Mouse (Mus musculus) lung, postnatal 25 days (tissue): ENCODE data around the gene Rhobtb1.
A peak's percentile ranks its signal among the peaks of the same experiment; 100 is the strongest.

Experiments
- DNase-seq: peaks from one replicate; pipeline ENCODE4 v3.0.0; 2022; ENCODE audit warnings: low spot score

Rhobtb1 gene

DNA sequence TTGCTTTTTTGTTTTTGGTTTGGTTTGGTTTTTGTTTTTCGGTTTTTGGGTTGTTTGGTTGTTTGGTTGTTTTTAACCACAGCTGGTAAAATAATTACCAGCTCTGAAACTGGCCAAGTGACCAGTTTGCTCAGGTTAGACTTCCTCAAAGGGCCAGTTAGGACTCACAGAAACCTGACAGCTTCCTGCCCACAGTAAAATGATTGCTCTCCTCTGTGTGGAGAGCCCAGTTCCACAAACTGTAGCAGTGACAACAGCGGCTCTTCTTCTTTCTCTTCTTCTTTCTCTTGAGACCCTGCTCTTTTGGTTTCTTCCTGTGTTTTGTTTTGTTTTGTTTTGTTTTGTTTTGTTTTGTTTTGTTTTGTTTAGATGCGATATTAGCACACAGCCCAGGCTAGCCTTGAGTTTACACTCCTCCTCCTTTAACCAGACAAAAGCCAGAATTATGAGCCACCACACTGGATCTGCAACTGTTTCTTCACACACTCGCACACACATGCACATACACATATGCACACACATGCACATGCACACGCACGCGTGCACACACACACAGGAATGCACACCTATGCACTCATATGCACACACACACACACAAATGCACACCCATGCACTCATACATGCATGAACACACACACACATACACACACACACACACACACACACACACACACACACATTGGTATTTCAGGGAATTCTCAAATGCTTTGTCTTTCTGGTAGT is 96.2 kb downstream of the Rhobtb1 start:
- no peak for DNase-seq

DNA sequence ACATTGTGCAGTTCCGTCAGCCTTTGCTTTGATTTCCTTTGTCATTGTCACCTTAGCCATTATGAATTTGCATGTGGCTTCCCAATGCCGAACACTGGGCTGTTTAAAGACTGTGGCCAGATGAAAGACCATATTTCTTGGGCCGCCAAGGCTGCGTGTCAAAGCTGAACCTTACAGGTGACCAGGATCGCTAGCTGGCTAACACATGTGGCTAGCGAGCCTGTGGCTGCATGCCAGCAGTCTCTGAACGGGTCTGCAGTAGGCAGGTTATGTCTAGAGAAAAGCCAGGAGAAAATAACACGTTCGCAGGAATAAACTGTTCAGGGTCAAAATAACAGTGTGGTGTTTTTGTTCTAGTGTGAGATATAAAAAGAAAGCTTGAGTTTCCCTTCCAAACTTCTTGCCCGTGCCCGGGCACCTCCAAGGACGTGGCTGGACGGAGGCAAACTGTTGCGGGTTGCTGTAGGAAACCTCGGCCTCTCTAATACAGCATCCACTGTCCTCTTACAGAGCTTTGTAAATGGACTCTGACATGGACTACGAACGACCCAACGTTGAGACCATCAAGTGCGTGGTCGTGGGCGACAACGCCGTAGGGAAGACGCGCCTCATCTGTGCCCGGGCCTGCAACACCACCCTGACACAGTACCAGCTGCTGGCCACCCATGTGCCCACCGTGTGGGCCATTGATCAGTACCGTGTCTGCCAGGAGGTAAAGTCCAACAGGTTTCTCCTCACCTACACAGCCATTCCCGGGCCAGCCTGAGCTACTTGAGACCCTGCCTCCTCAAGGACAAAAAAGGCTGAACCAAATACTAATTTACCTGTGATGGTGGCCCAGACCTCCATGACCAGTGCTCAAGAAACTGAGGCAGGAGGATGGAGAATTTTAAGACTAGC is 97.3 kb downstream of the Rhobtb1 start:
- no peak for DNase-seq

DNA sequence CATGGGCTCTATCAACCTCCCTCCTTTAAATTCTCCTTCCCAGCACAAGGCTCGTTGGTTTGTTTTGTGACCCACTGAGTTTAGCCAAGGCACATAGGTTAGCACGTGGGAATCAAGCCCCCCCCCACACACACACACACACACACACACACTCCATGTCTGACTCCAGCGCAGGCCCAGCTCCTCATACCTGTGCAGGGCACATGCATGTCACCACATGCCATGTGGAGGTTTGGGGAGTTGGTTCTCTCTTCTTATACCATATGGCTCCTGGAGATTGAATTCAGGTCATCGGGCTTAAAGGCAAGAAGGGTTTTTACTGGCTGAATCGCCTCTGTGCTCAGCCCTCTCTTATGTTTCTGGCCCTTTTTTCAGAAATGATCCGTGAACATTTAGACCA is 100.0 kb downstream of the Rhobtb1 start:
- DNase-seq, result no peak

DNA sequence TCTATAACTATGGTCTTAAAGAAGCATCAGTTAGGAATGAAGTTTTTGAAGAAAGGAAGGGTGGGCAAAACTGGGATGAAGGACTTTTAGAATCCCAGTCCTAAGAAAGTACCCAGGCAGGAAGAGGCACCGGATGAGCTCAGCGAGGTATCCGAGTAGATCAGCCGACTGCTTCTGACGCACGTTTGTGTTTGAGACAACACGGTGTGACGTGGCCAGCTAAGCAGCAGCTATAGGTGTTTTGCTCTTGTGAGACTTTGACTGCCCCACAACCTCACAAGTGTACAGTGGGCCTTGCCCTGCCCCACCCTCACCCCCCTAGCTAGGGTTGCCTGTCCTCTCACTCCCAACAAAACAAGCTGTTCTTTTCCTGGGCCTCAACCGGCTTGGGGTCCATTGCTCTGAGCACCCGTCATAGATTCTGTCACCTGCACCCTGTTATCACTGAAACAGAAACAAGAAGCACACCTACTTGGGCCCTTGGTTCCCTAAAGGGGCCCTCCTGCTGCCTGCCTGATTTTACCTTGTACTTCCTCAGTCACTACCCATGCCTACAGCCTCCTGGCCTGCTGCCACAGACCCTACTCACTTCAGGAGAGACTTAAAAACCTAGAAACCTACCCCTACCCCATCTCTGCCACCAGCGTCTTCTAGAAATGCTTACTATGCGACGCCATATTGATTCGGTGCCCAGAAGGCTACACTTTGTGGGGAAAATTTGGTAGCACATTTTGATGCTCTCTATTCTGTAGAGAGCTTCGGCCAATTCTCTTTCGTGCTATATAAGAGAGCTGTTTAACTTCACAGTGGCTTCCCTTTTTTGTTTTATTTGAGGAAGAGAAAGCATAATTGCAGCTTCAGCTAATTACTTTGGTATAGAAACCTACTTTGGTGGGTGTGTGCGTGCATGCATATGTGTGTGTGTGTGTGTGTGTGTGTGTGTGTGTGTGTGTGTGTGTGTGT is 101.2 kb downstream of the Rhobtb1 start:
- no peak for DNase-seq

DNA sequence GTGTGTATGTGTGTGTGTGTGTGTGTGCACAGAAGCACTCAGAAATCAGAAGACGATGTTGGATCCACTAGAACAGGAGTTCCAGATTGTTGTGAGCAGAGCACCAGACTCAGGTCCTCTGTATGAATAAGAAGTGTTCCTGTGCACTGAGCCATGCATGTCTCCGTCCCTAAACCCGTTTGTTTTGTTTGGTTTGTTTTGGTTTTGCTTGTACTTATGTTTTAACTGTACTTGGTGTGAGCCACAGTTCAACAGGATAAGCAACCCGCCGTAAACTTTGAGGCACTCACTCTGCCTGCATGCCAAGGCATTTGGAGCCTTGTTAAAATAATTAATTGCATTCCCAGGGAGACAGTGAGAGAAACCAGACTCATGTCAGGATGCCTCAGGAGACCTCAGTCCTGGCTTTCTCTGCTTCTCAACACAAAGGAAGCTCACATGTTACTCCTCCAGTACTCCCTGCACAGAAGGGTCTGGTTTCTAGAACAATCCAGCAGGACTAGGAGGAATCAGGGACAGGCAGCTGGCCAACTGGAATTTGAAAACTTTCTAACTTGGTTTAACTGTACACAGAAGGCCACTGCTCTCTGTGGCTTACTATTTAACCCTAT is 101.9 kb downstream of the Rhobtb1 start:
- no peak for DNase-seq

DNA sequence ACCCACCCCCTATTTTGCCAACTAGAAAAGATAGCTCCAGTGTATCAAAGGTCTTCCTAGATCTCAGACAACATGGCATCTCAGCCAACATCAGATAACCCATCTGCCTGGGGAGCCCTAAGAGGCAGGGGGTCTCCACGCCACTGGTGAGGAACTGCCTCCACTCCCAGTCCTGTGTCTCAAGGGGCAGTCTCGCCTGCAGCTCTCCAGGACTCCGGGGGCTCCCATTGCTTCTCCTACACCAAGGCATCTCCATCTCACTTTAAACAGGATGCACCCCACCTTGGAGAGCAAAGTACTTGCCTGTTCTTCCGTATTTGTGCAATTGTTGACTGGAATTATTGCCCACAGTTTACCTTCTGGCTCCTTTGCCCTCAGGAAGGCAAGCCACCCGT is 102.4 kb downstream of the Rhobtb1 start:
- DNase-seq, result no peak

DNA sequence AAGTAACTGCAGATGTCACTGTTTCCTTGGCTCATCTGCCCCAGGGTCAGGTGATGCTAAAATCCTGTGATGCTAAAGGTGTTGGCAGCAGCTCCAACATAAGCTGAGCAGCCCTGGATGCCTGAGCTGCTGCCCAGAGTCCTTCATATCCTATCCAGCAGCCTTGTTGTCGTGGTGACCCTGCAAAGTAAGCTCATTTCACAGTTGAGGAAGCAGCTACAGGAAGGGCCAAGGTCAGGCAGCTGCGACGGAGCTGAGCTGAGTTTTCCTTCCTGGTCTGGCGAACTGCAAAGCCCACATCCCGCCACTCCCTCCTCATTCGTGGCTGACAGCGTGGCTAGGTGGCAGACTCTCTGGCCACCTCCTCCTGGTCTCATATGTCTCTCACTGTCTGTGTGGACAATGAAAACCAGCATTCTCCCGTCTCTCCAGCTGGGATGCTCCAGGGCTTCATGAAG is 103.2 kb downstream of the Rhobtb1 start:
- peak; percentile 59 for DNase-seq

DNA sequence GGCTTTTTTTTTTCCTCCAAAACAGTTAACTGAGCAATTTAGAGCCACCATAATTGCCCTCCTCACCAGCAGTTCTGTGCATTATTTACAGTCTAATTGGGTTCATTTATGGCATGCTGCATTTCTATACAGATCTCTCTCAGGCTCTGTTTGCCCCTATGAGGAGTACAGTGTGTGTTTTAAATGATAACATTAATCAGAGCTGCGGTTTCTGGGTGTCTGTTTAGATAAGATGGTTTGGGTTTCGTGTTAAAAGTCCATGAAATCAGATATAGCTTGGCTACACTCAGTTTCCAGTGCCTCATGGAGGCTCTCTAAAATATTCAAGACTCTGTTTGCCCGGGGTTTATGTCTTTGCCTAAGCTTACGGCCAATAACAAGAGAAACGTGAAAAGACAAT is 104.4 kb downstream of the Rhobtb1 start:
- DNase-seq, result no peak

DNA sequence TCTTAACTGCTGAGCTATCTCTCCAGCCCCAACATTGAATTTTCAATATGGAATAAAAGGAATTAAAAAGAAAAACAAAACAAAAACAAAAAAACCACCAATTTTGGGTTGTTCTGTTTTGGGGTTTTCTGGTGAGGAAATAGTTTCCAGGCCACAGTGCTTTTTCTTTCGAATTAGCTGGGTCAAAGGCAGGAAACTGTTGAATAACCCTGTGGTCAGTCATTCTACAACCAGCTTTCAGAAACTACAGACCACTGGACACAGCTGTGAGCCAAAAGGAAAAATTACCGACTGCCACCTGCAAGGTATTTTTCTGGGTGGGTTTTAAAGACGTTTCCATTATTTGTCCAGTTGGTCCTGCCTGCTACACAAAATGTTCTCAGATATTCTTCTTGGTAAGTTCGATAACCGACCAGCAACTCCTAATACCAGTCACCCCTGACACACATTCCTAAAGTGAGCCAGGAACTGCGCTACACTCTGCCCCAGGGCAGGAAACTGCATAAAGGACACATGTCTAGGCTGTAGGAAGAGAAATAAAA is 106.4 kb downstream of the Rhobtb1 start:
- DNase-seq, result no peak

DNA sequence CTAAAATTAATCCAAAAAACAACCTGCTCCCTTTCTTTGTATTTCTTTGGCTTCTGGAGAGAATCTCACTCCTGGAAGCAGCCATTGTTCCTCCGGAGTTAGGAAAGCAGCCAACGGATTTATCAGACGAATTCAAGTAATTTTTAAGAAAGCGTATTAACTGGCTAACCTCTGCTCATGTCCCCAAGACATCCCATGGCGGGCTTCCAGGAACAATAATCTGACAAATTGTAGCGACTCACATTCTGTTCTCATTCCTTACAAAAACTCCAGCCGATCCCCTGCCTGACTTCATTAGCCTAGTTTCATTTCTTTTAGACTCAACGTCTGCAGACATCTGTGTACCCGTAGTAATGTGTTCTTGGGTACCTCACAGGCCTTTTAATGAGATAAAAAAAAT is 107.4 kb downstream of the Rhobtb1 start:
- peak; percentile 48 for DNase-seq

DNA sequence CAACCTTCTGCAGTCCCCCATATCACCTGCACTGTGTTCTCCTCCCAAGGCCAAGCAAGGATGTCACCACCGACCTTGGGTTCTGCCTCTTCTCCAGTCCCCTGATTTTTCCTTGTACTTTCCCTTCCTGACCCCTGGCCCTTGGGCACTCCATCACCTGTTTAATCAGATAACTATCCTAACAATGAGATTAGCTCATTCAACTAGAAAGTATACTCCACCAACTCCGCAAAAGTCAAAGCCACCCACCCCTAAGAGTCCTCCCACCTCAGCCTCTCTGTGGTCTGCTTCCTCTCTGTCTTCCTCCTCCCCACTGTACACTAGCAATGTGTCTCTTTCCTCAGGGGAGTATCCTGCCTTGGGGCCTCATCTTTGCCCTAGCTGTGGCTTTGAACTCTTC is 107.9 kb downstream of the Rhobtb1 start:
- no peak for DNase-seq

DNA sequence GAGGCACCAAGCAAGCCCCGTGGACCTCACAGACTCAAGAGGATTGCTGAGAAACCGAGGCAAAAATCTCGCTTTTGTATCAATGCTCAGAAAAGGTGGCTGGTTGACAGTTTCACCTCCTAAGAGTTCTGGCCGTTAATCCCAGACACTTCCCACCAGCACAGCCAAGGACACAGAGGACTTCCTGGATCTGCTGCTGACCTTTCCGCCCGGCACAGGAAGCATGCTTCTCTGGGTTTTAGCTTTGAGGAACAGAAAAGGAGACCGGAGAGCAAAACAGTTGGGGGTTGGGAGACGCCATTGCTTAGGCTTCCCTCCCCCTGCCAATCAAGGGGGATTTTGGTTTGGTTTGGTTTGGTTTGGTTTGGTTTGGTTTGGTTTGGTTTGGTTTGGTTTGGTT is 108.7 kb downstream of the Rhobtb1 start:
- no peak for DNase-seq

DNA sequence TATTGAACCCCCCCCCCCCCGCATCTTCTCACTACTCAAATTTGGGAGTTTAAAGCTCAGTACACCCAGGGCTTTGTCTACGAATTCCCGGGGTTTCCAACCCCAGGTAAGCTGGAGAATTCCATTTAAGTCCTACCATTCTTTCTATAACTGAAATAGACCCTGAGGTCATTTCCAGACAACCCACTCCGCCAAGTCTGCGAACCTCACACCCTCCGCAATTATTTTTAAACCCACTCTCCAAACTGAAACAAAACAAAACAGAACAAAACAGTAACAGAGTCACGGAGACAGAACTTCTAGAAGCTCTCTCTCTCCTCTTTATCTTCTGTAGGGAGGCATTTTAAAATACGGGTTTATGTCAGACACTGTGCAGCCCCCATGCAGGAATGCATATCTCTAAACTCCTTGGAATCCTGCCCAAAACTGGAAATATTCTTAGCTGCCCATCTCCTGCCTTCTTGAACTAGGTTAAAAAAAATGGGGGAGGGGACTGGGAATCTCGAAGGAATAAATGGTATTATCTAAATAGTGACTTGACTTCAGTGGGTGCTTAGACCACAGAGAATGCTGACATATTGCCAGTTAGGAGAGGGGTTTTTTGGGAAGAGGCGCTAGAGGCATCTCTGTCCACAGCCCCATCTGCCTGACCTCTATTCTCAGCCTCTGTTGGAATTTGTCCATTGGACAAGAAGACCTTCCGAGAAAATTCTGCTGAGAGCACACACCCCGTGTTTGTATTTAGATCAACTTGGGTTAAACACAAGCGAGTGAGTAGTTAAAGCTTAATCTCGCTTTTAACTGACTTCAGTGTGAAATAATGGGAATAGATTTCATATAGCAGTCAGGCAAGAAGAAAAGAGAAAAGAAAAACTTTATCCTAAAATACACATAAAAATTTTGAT is 111.9 kb downstream of the Rhobtb1 start:
- no peak for DNase-seq

DNA sequence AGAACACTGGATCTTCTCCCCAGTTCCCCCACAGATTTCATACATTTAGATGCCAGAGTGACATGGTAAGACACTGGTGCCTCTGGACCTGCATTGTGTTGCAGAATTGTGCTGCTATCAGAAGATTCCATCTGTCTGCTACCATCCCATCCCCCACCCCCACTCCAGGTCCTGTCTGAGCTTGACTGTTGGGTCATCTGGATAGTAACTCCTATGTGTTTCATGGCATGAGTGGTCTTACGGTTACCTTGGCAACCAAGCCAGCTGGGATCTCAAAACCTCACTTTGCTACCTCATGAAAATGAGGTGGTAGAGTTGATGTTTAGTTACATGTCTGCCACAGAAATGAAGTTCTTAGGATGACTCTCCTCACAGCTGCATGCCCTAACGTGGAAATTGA is 112.7 kb downstream of the Rhobtb1 start:
- no peak for DNase-seq

DNA sequence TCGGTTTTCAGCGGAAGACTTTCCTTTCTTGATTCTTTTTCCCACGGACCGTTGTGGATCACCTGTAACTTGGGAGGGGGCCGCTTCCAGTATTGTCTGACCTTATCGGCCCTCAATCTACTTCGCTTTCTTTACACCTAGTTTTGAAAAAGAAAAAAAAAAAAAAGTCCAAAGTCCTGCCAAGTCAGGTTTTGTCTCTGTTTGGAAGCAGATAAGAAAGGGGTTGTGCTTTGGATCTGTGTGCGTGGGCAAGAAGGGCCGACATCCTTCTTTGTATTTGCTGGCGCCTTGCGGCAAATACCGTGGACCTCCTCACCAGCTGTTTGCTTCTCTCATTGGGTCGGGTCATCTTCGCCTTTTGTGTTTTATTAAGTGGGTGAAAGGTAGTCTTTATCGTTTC is 114.2 kb downstream of the Rhobtb1 start:
- DNase-seq, result no peak

DNA sequence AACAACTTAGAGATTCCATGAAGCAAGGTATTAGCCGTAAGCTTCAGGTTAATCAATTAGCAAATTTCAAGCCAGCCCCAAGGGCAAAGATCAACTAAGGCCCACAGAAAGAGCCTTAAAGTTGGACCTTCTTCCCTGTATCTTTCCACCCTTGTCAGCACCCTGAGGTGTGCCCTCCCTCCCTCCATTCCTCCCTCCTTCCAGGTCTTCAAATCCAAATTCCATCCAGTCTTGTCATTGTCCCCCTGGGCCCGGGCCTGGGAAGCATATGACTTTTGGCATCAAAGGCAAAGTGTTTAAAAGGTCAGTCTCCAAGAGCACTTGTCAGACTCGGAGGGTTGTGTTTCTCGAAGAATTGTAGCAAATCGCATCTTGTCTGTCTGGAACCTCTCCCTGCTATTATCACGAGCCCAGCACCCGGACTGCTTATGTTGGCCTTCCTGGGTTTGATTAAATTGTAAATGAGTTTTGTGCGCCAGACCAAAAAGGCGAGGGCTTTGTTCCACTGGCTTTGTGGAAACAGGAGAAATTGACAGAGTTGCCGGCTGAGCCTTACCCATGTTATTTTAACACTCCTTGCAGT is 116.9 kb downstream of the Rhobtb1 start:
- no peak for DNase-seq

DNA sequence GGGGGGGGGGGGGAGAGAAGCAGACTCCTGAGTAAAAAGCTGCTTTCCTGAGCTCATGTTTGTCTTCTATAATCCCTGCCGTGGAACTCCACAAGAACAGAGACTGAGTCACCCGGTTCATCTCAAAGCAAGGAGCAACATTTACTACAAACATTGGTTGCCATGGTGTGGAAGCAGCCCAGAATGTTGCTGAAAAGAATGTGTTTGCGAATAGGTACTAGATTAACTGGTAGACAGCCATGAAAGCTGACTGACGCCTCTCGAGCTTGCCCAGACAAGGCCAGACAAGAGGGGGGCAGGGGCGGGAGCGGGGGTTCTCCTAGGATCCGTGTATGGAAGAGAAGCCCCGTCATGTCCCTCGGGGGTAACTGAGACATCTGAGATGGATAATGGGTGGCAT is 120.2 kb downstream of the Rhobtb1 start:
- peak; percentile 61 for DNase-seq

DNA sequence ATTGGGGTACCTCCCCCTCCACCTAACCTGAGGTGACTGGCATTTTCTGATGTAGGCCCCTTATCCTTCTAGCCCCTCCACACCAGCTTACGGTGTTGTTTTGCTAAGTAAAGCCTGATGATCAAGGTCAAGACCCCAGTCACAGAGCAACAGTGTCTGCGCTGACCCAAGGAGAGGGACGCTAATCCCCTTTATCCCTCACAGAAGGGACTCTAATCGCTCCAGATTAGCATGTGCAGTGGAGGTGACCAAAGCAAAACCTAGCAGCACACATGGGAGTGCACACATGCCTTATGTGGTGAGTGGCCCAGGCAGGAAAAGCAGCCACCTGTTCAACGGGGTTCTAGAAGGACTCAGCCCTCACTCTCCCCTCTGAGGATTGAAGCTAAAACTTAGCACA is 123.0 kb downstream of the Rhobtb1 start:
- no peak for DNase-seq

DNA sequence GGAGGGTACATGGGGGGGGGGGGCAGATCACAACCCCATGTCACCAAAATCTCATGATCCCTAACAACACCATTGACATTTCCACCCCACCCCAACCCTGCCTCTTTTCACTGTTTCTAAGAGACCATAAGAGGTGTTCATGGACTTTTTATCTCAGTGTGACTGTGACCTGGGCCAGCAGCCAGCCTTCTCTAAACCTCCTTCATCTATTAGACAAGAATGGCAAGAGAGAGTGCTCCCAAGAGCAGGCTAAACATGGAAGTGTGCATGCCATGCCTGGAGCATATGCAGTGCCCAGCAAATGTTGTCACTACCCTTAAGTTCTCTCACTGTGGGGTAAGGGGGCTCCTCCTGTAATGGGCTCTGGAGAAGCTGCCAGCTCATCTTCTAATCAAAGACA is 123.5 kb downstream of the Rhobtb1 start:
- peak; percentile 64 for DNase-seq
